Mouse (Mus musculus) G1E (cell line): ENCODE data around the gene Laptm5.

Experiments
- CTCF ChIP-seq: IDR thresholded peaks from 2 replicates; pipeline ENCODE4 v1.5.1; 2012; ENCODE audit warnings: low read depth, low read length, inconsistent platforms, mixed read lengths
- GATA1 ChIP-seq: IDR thresholded peaks from 2 replicates; pipeline ENCODE4 v1.6.1; 2012; ENCODE audit warnings: borderline replicate concordance, low read length, inconsistent platforms, mixed read lengths
- TAL1 ChIP-seq: conservative IDR thresholded peaks from 2 replicates; pipeline ENCODE4 v1.6.1; 2012; ENCODE audit warnings: low read depth, low read length, inconsistent platforms, mixed read lengths

GRCm38 (mm10) chr4:130895701-130896100, 17.2 kb upstream of the Laptm5 start:
- no peak for TF ChIP-seq TAL1
- no peak for TF ChIP-seq CTCF
- no peak for TF ChIP-seq GATA1
